Mouse (Mus musculus): ENCODE measurements around the gene Myo1e. TPM values are rescaled to one million over a fixed set of nuclear protein-coding genes. Genes with fewer than 3 reads are reported as not detected.

Myo1e gene
- polyA plus RNA-seq, 1 experiment = 19.5 TPM

DNA sequence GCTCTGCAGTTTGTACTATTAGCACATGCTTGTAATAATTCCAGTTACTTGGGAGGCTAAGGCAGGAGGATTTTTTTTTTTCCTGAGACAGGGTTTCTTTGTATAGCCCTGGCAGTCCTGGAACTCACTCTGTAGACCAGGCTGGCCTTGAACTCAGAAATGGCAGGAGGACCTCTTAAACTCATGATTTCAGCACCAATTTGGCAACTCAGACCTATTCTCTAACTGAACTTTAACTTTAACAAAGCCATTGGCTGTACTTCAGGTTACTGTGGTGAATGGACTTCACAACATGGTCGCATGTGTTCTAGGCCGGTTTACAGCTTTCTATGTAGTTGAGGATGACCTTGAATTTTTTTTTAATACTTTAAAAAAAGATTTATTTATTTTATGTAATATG, 215.5 kb downstream of the Myo1e start:
- 97% methylated on average over 2 of the region's 2 CpGs for WGBS
- TF ChIP-seq POLR2A (IDR thresholded peaks at IDR 0.05; ENCODE audit: low read depth, low read length) = no peak
- TF ChIP-seq CTCF (IDR thresholded peaks at IDR 0.05; ENCODE audit: extremely low read depth, insufficient read length, insufficient replicate concordance, low read depth, low read length) = no peak
- H3K27me3 ChIP-seq (ENCODE audit: control insufficient read depth, insufficient read depth, low read length) = no peaks in the 10 kb centered on the region
- H3K4me1 ChIP-seq (ENCODE audit: control insufficient read depth, insufficient read depth, insufficient read length, low read length) = peaks cover 3% of the 10 kb centered on the region; the same call in 1 of the 2 replicates
- H3K4me3 ChIP-seq (ENCODE audit: low read depth, low read length) = no peak overlapping the region
- no peak overlapping the region for H3K27ac ChIP-seq (ENCODE audit: insufficient read depth, low read depth, low read length)
- H3K36me3 ChIP-seq (ENCODE audit: control insufficient read depth, insufficient read depth, low read length) = peaks cover 19% of the 10 kb centered on the region

DNA sequence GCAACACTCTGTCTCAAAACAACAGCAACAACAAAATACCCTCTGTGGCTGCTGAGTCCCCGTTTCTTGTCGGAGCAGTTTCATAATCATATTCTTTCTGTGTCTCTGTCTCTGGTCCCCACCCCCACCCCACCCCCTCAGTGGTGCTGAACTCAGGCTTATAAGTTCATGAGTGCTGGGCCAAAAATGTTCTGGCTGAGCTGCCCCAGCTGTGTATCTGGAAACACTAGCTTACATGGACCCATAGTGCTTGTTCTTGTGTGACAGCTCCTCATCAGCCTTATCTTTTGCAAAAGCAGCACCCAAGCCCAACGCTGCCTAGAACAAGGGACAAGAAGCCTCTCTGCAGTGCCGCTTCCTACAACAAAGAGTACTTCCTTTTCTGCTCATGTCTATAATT, 232.8 kb downstream of the Myo1e start:
- 82% methylated on average over 4 of the region's 4 CpGs for WGBS
- Histone ChIP-seq H3K4me3 (ENCODE audit: low read depth, low read length) (no peak overlapping the region), H3K36me3 (ENCODE audit: control insufficient read depth, insufficient read depth, low read length) (peaks cover 53% of the 10 kb centered on the region), H3K27me3 (ENCODE audit: control insufficient read depth, insufficient read depth, low read length) (no peaks in the 10 kb centered on the region), H3K4me1 (ENCODE audit: control insufficient read depth, insufficient read depth, insufficient read length, low read length) (no peaks in the 10 kb centered on the region), H3K27ac (ENCODE audit: insufficient read depth, low read depth, low read length) (no peak overlapping the region)
- TF ChIP-seq CTCF (IDR thresholded peaks at IDR 0.05; ENCODE audit: extremely low read depth, insufficient read length, insufficient replicate concordance, low read depth, low read length) = no peak
- TF ChIP-seq POLR2A (IDR thresholded peaks at IDR 0.05; ENCODE audit: low read depth, low read length) = no peak

DNA sequence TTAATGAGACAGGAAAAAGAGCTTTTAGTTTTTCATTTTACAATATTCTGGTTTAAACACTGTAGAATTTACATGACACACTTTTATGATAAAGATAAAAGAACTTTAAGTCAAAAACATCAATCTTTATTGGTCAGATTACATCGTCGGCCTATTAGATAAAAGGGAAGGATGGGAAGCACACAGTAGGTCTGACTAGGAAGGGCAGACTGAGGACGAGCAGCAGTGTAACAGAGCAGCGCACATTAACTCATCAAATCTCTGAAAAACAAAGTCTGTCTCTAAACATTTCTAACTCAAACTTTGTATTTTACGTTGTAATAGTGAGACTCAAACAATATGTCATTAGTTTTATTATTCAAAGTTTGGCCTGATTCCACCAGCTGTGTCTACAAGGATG, 241.9 kb downstream of the Myo1e start:
- Histone ChIP-seq H3K4me1 (ENCODE audit: control insufficient read depth, insufficient read depth, insufficient read length, low read length) (no peaks in the 10 kb centered on the region), H3K27me3 (ENCODE audit: control insufficient read depth, insufficient read depth, low read length) (no peaks in the 10 kb centered on the region), H3K27ac (ENCODE audit: insufficient read depth, low read depth, low read length) (no peak overlapping the region), H3K36me3 (ENCODE audit: control insufficient read depth, insufficient read depth, low read length) (peaks cover 38% of the 10 kb centered on the region), H3K4me3 (ENCODE audit: low read depth, low read length) (no peak overlapping the region)
- WGBS = 59% methylated on average over 5 of the region's 5 CpGs
- no peak for TF ChIP-seq POLR2A (IDR thresholded peaks at IDR 0.05; ENCODE audit: low read depth, low read length)
- TF ChIP-seq CTCF (IDR thresholded peaks at IDR 0.05; ENCODE audit: extremely low read depth, insufficient read length, insufficient replicate concordance, low read depth, low read length) = no peak

Other genes starting within 250 kb of the Myo1e start
- 4.1 and 5.7 TPM in 2 replicates for gene Bnip2, start 217.9 kb upstream of the Myo1e start, polyA plus RNA-seq (2012; rRNA removed)
- 9.2 and 10.1 TPM in 2 replicates for gene Gtf2a2, start 194.8 kb upstream of the Myo1e start, polyA plus RNA-seq (2012; rRNA removed)
- gene Gcnt3, start 169.3 kb upstream of the Myo1e start, polyA plus RNA-seq (2012; rRNA removed) = 5.6 and 9.8 TPM in 2 replicates
- 0.03 and 0.58 TPM in 2 replicates for gene Fam81a, start 64.8 kb upstream of the Myo1e start, polyA plus RNA-seq (2012; rRNA removed)
- 6.4 and 17.6 TPM in 2 replicates for gene Ccnb2, start 214.2 kb downstream of the Myo1e start, polyA plus RNA-seq (2012; rRNA removed)